Mouse (Mus musculus) stomach, embryonic 16.5 days (tissue): ENCODE measurements around the gene Tob1. TPM values are rescaled to one million over a fixed set of nuclear protein-coding genes. Genes with fewer than 3 reads are reported as not detected.

Experiments used
- ATAC-seq: fragments of 200-750 bp; cut with Nextera tagmentation; 2 replicates; pipeline ENCODE4 v1.8.0; 2017; ENCODE audit warnings: moderate number of reproducible peaks, moderate TSS enrichment; ENCODE audit not compliant: insufficient read depth, low FRiP score
- H3K27ac ChIP-seq: fragments of 300-500 bp; sonication (generic); 2 replicates; pipeline ENCODE4 v1.5.1; 2014; ENCODE audit warnings: low read length
- H3K27me3 ChIP-seq: fragments of 300-500 bp; sonication (generic); 2 replicates; pipeline ENCODE4 v1.6.1; 2014; ENCODE audit warnings: low read length, control low read depth, mixed read lengths; ENCODE audit not compliant: control insufficient read depth, insufficient read depth
- H3K36me3 ChIP-seq: fragments of 300-500 bp; sonication (generic); 2 replicates; pipeline ENCODE4 v1.6.1; 2014; ENCODE audit warnings: low read length; ENCODE audit not compliant: control insufficient read depth, insufficient read depth
- H3K4me1 ChIP-seq: fragments of 300-500 bp; sonication (generic); 2 replicates; pipeline ENCODE4 v1.6.1; 2014; ENCODE audit warnings: low read length, control low read depth, mixed read lengths; ENCODE audit not compliant: control insufficient read depth, insufficient read depth
- H3K4me2 ChIP-seq: fragments of 300-500 bp; sonication (generic); 2 replicates; pipeline ENCODE4 v1.6.1; 2014; ENCODE audit warnings: low read depth, low read length, mixed read lengths
- H3K4me3 ChIP-seq: fragments of 300-500 bp; sonication (generic); replicated peaks from 2 replicates; pipeline ENCODE4 v1.5.1; 2014; ENCODE audit warnings: mild to moderate bottlenecking, low read length
- H3K9ac ChIP-seq: fragments of 300-500 bp; sonication (generic); 2 replicates; pipeline ENCODE4 v1.6.1; 2014; ENCODE audit warnings: low read length
- H3K9me3 ChIP-seq: fragments of 300-500 bp; sonication (generic); replicated peaks from 2 replicates; pipeline ENCODE4 v1.6.1; 2016; ENCODE audit warnings: low read length, control low read depth; ENCODE audit not compliant: control insufficient read depth
- WGBS: fragments of 180-500 bp; shearing (Covaris S2); extraction: QIAGEN DNeasy Blood & Tissue Kit; methylation state at CpG from one replicate; pipeline ENCODE4 v1.1.7; 2014; 5-methylcytosine and 5-hydroxymethylcytosine counted together
- polyA plus RNA-seq: library from polyadenylated mRNA; unstranded; fragments of >200 nt; fragmentation: Nextera tagmentation; extraction: Ambion mirVana; gene quantifications from 2 replicates; pipeline ENCODE4 v1.2.1, GENCODE M21; 2015

Gene Tob1
- polyA plus RNA-seq, 1 experiment from 2014 or later = 42.3 TPM

DNA sequence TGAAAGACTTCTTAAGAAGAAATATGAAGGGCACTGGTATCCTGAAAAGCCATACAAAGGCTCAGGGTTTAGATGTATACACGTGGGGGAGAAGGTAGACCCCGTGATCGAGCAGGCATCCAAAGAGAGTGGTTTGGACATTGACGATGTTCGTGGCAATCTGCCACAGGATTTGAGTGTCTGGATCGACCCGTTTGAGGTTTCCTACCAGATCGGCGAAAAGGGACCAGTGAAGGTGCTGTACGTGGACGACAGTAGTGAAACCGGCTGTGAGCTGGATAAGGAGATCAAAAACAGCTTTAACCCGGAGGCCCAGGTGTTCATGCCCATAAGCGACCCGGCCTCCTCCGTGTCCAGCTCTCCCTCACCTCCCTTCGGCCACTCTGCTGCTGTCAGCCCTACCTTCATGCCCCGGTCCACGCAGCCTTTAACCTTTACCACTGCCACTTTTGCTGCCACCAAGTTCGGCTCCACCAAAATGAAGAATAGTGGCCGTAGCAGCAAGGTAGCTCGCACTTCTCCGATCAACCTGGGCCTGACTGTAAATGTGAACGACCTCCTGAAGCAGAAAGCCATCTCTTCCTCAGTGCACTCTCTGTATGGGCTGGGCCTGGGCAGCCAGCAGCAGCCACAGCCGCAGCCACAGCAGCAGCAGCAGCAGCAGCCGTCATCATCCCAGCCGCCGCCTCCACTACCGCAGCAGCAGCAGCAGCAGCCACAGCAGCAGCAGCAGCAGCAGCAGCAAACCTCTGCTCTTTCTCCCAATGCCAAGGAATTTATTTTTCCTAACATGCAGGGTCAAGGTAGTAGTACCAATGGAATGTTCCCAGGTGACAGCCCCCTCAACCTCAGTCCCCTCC, 2.7 kb downstream of the Tob1 start:
- H3K4me2 ChIP-seq = peak overlapping the region; percentile 79
- peak overlapping the region; percentile 91 for H3K4me3 ChIP-seq
- H3K27me3 ChIP-seq = no peaks in the 10 kb centered on the region
- 90% methylated on average over 29 of the region's 29 CpGs for WGBS
- peaks cover 10% of the 10 kb centered on the region for H3K36me3 ChIP-seq
- H3K9me3 ChIP-seq = no peaks in the 10 kb centered on the region
- no peak overlapping the region for H3K27ac ChIP-seq
- no peak for ATAC-seq
- peaks cover 7% of the 10 kb centered on the region; the same call in 1 of the 2 replicates for H3K4me1 ChIP-seq
- H3K9ac ChIP-seq = peak overlapping the region; percentile 46

DNA sequence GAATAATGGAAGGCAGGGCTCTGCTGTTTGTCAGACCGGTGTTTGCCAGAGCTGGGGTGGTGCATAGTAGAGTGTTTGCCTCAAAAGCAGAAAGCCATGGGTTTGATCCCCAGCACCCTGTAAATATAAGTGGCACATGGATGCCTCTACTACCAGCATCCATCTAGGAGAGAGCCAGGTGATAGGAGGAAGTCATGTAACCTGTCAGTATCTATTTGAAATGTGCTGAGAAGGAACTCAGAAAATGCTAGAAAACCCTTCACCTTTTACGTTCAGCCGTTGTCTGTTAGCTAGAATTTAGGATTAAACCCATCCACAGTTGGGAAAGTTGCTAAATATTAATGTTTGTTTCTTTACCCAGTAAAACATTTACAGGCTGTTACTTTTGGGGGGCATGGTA, 4.3 kb downstream of the Tob1 start:
- Histone ChIP-seq H3K4me1 (peaks cover 7% of the 10 kb centered on the region; the same call in 1 of the 2 replicates), H3K36me3 (peaks cover 10% of the 10 kb centered on the region), H3K4me3 (no peak overlapping the region), H3K4me2 (no peak overlapping the region), H3K9me3 (no peaks in the 10 kb centered on the region), H3K27ac (no peak overlapping the region), H3K27me3 (no peaks in the 10 kb centered on the region), H3K9ac (no peak overlapping the region)
- no peak for ATAC-seq
- 88% methylated on average over 3 of the region's 3 CpGs for WGBS

DNA sequence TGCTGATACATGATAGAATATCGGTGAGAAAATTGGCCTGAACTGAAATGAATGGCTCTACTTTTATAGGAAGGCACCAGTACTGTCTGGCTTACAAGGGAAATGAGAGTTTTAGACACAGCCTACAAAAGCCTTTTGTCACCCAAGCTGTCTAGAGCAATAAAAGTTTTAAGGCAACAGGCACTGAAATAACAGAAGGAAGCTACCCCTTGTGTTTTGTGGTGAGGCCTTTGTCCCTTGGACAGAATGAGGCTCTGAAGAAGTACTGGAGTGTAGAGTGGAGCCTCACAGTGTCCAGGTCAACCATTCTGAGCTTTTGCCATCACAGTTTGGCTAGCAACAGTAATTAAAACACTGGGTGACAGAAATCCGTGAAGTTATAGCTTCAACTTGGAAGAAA, 5.0 kb downstream of the Tob1 start:
- Histone ChIP-seq H3K27me3 (no peaks in the 10 kb centered on the region), H3K4me3 (no peak overlapping the region), H3K9ac (no peak overlapping the region), H3K36me3 (peaks cover 10% of the 10 kb centered on the region), H3K9me3 (no peaks in the 10 kb centered on the region), H3K27ac (no peak overlapping the region), H3K4me2 (no peak overlapping the region), H3K4me1 (peaks cover 7% of the 10 kb centered on the region; the same call in 1 of the 2 replicates)
- 53% methylated on average over 2 of the region's 2 CpGs for WGBS
- no peak for ATAC-seq

DNA sequence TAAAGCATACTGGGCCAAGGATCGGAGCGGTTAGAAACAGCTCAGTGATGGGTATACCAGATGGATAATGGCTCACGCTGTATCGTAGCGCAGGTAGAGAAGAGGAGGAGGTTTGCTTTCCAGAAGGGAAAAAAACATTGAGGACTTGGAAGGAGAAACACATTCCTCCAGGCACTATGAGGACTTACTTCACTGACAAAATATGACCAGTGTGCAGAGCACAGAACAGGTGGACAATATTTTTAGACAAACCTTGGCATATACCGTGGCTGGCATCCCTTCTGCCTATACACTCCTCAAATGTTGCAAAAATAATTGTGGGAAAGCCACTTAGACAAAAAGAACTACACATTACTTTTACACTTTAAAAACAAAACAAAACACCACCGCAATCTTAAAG, 10.0 kb downstream of the Tob1 start:
- Histone ChIP-seq H3K27ac (no peak overlapping the region), H3K36me3 (no peaks in the 10 kb centered on the region), H3K4me2 (no peak overlapping the region), H3K9ac (no peak overlapping the region), H3K27me3 (no peaks in the 10 kb centered on the region), H3K4me1 (no peaks in the 10 kb centered on the region), H3K4me3 (no peak overlapping the region), H3K9me3 (no peaks in the 10 kb centered on the region)
- 90% methylated on average over 7 of the region's 7 CpGs for WGBS
- no peak for ATAC-seq

DNA sequence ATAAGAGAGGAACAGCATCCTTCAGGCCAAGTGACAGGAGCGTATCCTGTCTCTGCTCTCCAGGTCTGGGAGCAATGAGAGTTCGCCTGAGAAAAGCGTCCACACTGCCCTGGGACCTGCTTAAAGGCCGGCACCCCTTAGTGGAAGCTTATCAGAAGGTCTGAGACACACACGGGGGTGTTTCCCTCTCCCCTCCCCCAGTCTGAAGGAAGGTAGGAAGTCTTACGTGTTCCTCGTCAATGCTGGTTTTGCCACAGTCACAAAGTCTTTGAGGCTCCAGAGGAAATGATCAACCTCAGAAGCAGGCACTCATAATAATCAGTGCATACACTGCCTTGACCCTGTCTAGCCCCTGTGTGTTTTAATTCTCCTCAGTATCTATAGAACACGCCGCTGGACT, 12.3 kb downstream of the Tob1 start:
- no peaks in the 10 kb centered on the region for H3K36me3 ChIP-seq
- peaks cover 8% of the 10 kb centered on the region; the same call in 1 of the 2 replicates for H3K4me1 ChIP-seq
- no peaks in the 10 kb centered on the region for H3K27me3 ChIP-seq
- no peak overlapping the region for H3K4me2 ChIP-seq
- ATAC-seq = no peak
- no peak overlapping the region for H3K9ac ChIP-seq
- no peak overlapping the region for H3K4me3 ChIP-seq
- no peaks in the 10 kb centered on the region for H3K9me3 ChIP-seq
- H3K27ac ChIP-seq = no peak overlapping the region
- WGBS = 73% methylated on average over 9 of the region's 9 CpGs

GRCm38 (mm10) chr11:94225985-94226384, 14.7 kb downstream of the Tob1 start:
- WGBS = 14% methylated on average over 7 of the region's 7 CpGs
- Histone ChIP-seq H3K9me3 (no peaks in the 10 kb centered on the region), H3K4me3 (no peak overlapping the region), H3K4me2 (peak overlapping the region; percentile 17; the same call in 1 of the 2 replicates), H3K9ac (no peak overlapping the region), H3K27ac (no peak overlapping the region), H3K27me3 (no peaks in the 10 kb centered on the region), H3K4me1 (peaks cover 9% of the 10 kb centered on the region; the same call in 1 of the 2 replicates), H3K36me3 (no peaks in the 10 kb centered on the region)
- ATAC-seq = peak; percentile 91

DNA sequence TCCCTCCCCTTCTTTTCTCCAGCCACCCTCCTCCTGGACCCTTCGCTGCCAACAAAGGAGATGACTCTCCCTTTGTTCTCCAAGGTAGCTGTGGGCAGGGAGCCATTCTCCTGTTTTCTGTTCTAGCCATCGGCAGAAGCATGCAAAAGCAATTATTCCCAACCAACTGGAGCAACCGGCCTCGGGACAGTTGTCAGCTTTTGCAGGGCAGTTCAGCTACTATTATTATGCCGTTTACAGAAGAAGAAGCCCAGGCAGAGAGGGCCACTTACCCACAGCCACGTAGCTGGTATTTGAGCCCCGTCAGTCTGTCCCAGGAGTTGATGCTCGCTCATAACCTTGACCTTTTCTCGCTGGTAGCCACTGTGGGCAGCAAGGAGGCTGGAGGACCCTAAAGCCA, 17.2 kb downstream of the Tob1 start:
- no peaks in the 10 kb centered on the region for H3K36me3 ChIP-seq
- no peak overlapping the region for H3K4me2 ChIP-seq
- peaks cover 17% of the 10 kb centered on the region for H3K4me1 ChIP-seq
- no peak overlapping the region for H3K27ac ChIP-seq
- H3K27me3 ChIP-seq = no peaks in the 10 kb centered on the region
- H3K4me3 ChIP-seq = no peak overlapping the region
- H3K9ac ChIP-seq = no peak overlapping the region
- 50% methylated on average over 9 of the region's 9 CpGs for WGBS
- no peaks in the 10 kb centered on the region for H3K9me3 ChIP-seq
- ATAC-seq = no peak

DNA sequence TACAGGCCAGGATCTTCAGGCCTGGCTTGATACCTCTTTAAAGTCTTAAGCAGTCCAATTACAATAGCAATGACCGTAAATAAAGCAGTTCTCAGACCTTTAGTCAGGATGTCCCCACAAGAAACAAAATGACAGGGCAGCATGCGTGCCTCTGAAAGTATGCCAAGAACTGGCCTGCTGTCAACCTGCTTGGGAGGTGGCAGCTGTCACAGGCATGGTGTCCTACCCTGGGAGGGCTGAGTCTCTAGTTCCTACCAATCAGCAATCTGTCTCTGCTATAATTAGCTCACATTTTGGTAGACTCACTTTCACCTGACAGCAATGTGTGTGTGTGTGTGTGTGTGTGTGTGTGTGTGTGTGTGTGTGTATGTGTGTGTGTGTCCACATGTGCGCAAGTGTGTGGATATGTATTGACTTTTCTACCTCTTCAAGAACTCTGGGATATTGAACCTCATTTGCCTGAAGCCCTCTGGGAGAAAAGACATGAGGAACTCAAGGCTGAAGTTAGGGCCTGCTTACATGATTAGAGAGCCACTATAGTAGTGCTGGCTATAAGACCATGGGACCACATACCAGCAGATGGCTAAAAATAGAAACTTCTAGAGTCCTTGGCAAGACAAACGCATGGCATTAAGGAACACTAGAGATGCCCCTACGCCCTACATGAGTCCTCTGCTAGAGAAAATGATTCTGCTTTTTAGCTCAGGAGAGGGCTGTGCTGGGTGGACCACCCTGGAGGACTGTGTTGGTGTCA, 18.1 kb downstream of the Tob1 start:
- Histone ChIP-seq H3K9ac (no peak overlapping the region), H3K4me2 (no peak overlapping the region), H3K27ac (no peak overlapping the region), H3K9me3 (no peaks in the 10 kb centered on the region), H3K4me1 (peaks cover 17% of the 10 kb centered on the region), H3K36me3 (no peaks in the 10 kb centered on the region), H3K27me3 (no peaks in the 10 kb centered on the region), H3K4me3 (no peak overlapping the region)
- ATAC-seq = no peak
- WGBS = 84% methylated on average over 5 of the region's 5 CpGs

DNA sequence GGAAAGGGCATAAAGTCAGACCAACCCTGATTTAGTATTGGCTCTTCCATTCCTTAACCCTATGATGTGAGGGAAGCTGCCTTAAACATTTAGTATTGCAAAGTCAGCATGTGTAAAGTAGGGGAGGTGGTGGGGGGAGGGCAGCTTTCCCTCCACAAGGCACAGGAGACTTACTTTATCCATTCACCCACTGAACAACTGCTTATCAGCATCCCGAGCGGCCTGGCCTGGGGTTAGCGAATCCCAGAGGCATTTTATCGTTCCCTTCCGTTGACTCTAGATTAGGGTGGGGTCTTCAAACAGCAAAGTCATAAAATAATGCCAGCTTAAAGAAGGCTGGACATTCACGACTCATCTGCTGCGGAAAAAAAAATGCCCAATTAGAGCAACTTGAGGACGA, 19.0 kb downstream of the Tob1 start:
- Histone ChIP-seq H3K4me1 (peaks cover 17% of the 10 kb centered on the region), H3K9ac (no peak overlapping the region), H3K27me3 (no peaks in the 10 kb centered on the region), H3K4me2 (no peak overlapping the region), H3K9me3 (no peaks in the 10 kb centered on the region), H3K27ac (no peak overlapping the region), H3K4me3 (no peak overlapping the region), H3K36me3 (no peaks in the 10 kb centered on the region)
- ATAC-seq = no peak
- WGBS = 60% methylated on average over 8 of the region's 8 CpGs
